8 mouse cellular contexts compared by ENCODE assay signal in the genomic region with DNA sequence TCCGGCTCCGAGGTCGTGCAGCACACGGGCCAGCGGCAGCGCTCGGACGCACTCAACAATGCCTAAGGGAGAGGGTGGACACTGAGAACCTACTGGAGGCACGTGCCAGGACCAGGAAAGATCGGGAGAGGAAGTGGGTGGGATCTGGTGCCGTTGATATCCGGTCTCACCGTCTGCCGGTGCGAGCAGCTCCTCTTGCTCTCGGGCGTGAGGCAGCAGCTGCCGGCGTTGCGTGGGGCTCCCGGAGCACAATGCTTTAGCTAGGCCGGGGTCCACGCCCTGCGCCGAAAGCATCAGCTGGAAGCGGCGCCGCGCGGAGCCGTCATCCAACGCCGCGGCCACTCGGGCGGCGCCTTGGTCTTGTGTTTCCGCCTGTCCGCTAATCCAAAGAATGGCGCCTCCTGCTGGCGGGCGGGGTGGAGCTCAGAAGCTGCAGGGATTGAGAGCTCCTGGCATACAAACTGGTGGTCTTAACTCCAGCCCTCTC. TPM values are rescaled to one million over a fixed set of nuclear protein-coding genes. Genes with fewer than 3 reads are reported as not detected.
A peak's percentile ranks its signal among the peaks of the same experiment; 100 is the strongest.
DNase-seq lines count a peak whose midpoint lies in the region; ATAC-seq and TF ChIP-seq lines count a peak whose summit lies in the region.

Sco2 (minus strand) TSS at position 85 of the 487 bp plus-strand sequence.

- peaks cover 38% of the 10 kb centered on the region for H3K36me3 ChIP-seq in embryonic facial prominence, embryonic 15.5 days
- peaks cover 38% of the 10 kb centered on the region for H3K36me3 ChIP-seq in kidney, embryonic 14.5 days (ENCODE audit: control insufficient read depth, insufficient read depth, low read length)
- peaks cover 38% of the 10 kb centered on the region for H3K36me3 ChIP-seq in limb, embryonic 15.5 days

- peak within 1 kb of the TSS; percentile 95 for H3K4me2 ChIP-seq in embryonic facial prominence, embryonic 15.5 days (replicated peaks)
- peak within 1 kb of the TSS; percentile 78 for H3K4me2 ChIP-seq in kidney, embryonic 14.5 days (replicated peaks; ENCODE audit: low read depth, low read length)
- H3K4me2 ChIP-seq in limb, embryonic 15.5 days: peak within 1 kb of the TSS; percentile 90

- peak within 1 kb of the TSS; percentile 94 for H3K4me3 ChIP-seq in bone marrow, adult 2 months (replicated peaks; ENCODE audit: control insufficient read depth, low read depth, low read length)
- H3K4me3 ChIP-seq in embryonic facial prominence, embryonic 15.5 days (replicated peaks): peak within 1 kb of the TSS; percentile 80
- H3K4me3 ChIP-seq in kidney, embryonic 14.5 days (ENCODE audit: low read length): peak within 1 kb of the TSS; percentile 66
- peak within 1 kb of the TSS; percentile 70 for H3K4me3 ChIP-seq in limb, embryonic 15.5 days

- H3K4me1 ChIP-seq in bone marrow, adult 2 months (ENCODE audit: control insufficient read depth, insufficient read depth, low read length): no peaks in the 10 kb centered on the region
- peaks cover 34% of the 10 kb centered on the region for H3K4me1 ChIP-seq in embryonic facial prominence, embryonic 15.5 days
- H3K4me1 ChIP-seq in kidney, embryonic 14.5 days (ENCODE audit: control insufficient read depth, insufficient read depth, low read length): peaks cover 13% of the 10 kb centered on the region; the same call in 1 of the 2 replicates
- peaks cover 35% of the 10 kb centered on the region for H3K4me1 ChIP-seq in limb, embryonic 15.5 days

- peaks cover 31% of the 10 kb centered on the region for H3K27me3 ChIP-seq in embryonic facial prominence, embryonic 15.5 days
- H3K27me3 ChIP-seq in kidney, embryonic 14.5 days (ENCODE audit: control insufficient read depth, insufficient read depth, low read length): peaks cover 29% of the 10 kb centered on the region
- H3K27me3 ChIP-seq in limb, embryonic 15.5 days: peaks cover 32% of the 10 kb centered on the region

- peak; percentile 94 for DNase-seq in 416B (ENCODE audit: low read depth)
- peak; percentile 89 to 92 for DNase-seq in heart, adult 9 months (ENCODE audit: low spot score in 2 of 2)
- peak; percentile 71 to 86 for DNase-seq in monocyte, adult 2 months (ENCODE audit: low read depth in 1 of 2, low spot score in 2 of 2)
- DNase-seq in spleen, postnatal 36 days (ENCODE audit: low spot score in 2 of 2): peak; percentile 85 to 88

- peak; percentile 81 for TF ChIP-seq CTCF in bone marrow, adult 2 months (IDR thresholded peaks at IDR 0.05; ENCODE audit: control insufficient read depth, insufficient read depth, low read length)

- H3K27ac ChIP-seq in bone marrow, adult 2 months (ENCODE audit: control insufficient read depth, insufficient read depth, low read depth, low read length, poor library complexity): peak within 1 kb of the TSS; percentile 85
- peak within 1 kb of the TSS; percentile 94 for H3K27ac ChIP-seq in embryonic facial prominence, embryonic 15.5 days (replicated peaks)
- peak within 1 kb of the TSS; percentile 93 for H3K27ac ChIP-seq in kidney, embryonic 14.5 days (ENCODE audit: low read depth, low read length)
- H3K27ac ChIP-seq in limb, embryonic 15.5 days: peak within 1 kb of the TSS; percentile 89

- WGBS in bone marrow, adult 2 months: under 1% methylated on average over 42 of the region's 42 CpGs
- WGBS in embryonic facial prominence, embryonic 15.5 days: 0% methylated on average over 41 of the region's 42 CpGs
- under 1% methylated on average over 42 of the region's 42 CpGs for WGBS in kidney, embryonic 14.5 days
- WGBS in limb, embryonic 15.5 days: under 1% methylated on average over 42 of the region's 42 CpGs

- H3K9me3 ChIP-seq in embryonic facial prominence, embryonic 15.5 days (replicated peaks): no peaks in the 10 kb centered on the region
- H3K9me3 ChIP-seq in kidney, embryonic 14.5 days (ENCODE audit: control insufficient read depth, low read length): no peaks in the 10 kb centered on the region
- no peaks in the 10 kb centered on the region for H3K9me3 ChIP-seq in limb, embryonic 15.5 days

- H3K9ac ChIP-seq in embryonic facial prominence, embryonic 15.5 days: peak within 1 kb of the TSS; percentile 65
- H3K9ac ChIP-seq in kidney, embryonic 14.5 days (ENCODE audit: low read depth, low read length): peak within 1 kb of the TSS; percentile 81
- peak within 1 kb of the TSS; percentile 71 for H3K9ac ChIP-seq in limb, embryonic 15.5 days

- TF ChIP-seq POLR2A in bone marrow, adult 2 months (IDR thresholded peaks at IDR 0.05; ENCODE audit: borderline replicate concordance, control insufficient read depth, low read depth, low read length): peak; percentile 24; the same call in 1 of the 2 replicates

- ATAC-seq in embryonic facial prominence, embryonic 15.5 days (ENCODE audit: insufficient number of reproducible peaks, low FRiP score, low TSS enrichment, low read depth): peak; percentile 72
- peak; percentile 83 for ATAC-seq in kidney, embryonic 14.5 days (ENCODE audit: low FRiP score, low TSS enrichment)
- ATAC-seq in limb, embryonic 15.5 days (ENCODE audit: insufficient number of reproducible peaks, low FRiP score, low TSS enrichment, low read depth): peak; percentile 58; the same call in 1 of the 2 replicates

RNA-seq across cellular contexts. Expression of gene Sco2, which starts in this region (rescaled TPM):
- polyA plus RNA-seq in bone marrow, adult 2 months (2011; ENCODE audit: insufficient read depth, insufficient read length, low replicate concordance, missing spikeins): 3.5 and 7.7 TPM in 2 replicates
- 4.9 and 6.9 TPM in 2 replicates for polyA plus RNA-seq in embryonic facial prominence, embryonic 15.5 days (2015; fragmentation: Nextera tagmentation; extraction: Ambion mirVana)
- polyA plus RNA-seq in kidney, embryonic 14.5 days (2014; fragmentation: Nextera tagmentation; extraction: Ambion mirVana): 10.2 and 11.4 TPM in 2 replicates
- 5.5 and 5.6 TPM in 2 replicates for polyA plus RNA-seq in limb, embryonic 15.5 days (2015; fragmentation: Nextera tagmentation; extraction: Ambion mirVana)

Comparison
In these comparisons a context has a peak if more than half of its experiments do, and no peak if none do; other contexts are left out.
1. Peak in every context shown above with its lines: DNase-seq, ATAC-seq, H3K4me3 ChIP-seq and H3K27ac ChIP-seq.